Mouse (Mus musculus) heart, adult 2 months (tissue): Measurements from ENCODE around the gene Klhl26.

ENCODE experiments used
- CTCF ChIP-seq: fragments of 200-600 bp; IDR thresholded peaks from 2 replicates; pipeline ENCODE4 v1.8.1; 2022; ENCODE audit warnings: antibody characterized with exemption, mild to moderate bottlenecking, moderate library complexity
- POLR2A ChIP-seq: fragments of 200-500 bp; IDR thresholded peaks from 2 replicates; pipeline ENCODE4 v1.6.1; 2011; ENCODE audit warnings: mild to moderate bottlenecking, low read depth, low read length, control low read depth; ENCODE audit not compliant: insufficient read depth

DNA sequence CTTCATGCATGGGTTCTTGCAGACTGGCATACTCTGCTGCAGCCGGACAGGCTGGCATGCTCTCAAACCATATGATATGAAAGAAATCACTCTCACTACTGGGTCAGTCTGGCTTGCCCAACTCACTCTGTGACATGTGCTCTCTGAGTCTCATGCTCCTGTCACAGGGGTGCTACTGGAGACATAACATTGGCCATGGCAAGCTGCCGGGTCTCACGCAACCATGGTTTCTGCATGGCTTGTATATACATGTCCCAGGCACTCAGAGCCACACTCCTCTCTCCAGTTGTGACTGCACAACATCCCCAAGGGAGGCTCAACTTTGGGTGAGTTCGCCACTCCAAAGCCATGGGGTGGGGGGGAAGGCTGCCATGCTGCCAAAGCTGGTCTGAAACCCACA lies 45.6 kb downstream of the Klhl26 start:
- TF ChIP-seq POLR2A, result no peak
- TF ChIP-seq CTCF, result no peak
